Mouse (Mus musculus) heart, postnatal 4 days (tissue): Measurements from ENCODE around the gene Gm17604. TPM values are rescaled to one million over a fixed set of nuclear protein-coding genes. Genes with fewer than 3 reads are reported as not detected.

Experiments
- DNase-seq: peaks from one replicate; pipeline ENCODE4 v3.0.0; 2021
- total RNA-seq, 2 experiments: library from RNA; stranded (reverse); gene quantifications; 2 replicates each; pipeline ENCODE4 v1.2.3; 2021

Gene Gm17604
- not detected for total RNA-seq

DNA sequence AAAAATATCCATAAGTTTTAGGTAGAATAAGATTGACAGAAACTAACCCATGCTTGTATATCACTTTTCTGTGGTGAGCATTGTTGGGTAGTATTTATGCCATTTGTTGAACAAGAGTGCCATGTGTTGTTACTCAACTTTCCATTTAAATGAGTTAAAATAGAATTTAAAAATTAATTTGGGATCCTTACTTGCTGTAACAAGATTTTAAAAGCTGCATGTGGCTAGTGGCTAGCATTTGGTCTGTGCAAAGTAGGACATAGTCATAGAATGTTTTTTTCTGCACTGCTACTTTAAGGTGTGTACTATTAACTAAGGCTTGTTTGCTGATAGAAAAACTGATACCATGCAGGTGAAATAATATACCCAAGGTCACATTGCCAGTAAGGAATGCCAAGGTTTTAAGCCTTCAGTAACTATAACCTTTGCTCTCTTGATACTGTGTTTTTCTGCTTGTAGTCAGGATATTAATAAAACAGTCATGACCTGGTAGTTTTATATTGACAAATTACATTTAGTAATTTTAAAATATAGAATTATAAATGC is at the start of gene Gm17604:
Gene Gm17604, minus strand, starts transcription at position 51 of the 546 bp plus-strand sequence.
- no peak for DNase-seq

DNA sequence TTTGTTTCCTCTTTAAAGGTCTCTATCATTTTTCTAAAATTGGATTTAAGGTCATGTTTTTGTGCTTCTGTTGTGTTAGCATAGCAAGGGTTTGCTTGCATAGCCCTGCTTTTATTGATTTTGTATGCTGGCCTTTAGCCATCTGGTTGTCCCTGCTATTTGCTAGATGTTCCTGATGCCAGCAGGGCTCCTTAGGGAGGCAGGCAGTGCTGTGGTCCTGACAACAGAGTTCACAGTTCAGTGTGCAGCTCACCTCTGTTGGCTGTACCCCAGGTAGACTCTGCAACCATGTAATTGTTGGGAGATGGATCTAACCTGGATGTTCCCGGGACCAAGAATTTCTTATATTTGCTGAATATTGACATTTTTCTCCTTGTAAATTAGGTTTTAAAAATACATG is 45.3 kb upstream of the Gm17604 start:
- no peak for DNase-seq

DNA sequence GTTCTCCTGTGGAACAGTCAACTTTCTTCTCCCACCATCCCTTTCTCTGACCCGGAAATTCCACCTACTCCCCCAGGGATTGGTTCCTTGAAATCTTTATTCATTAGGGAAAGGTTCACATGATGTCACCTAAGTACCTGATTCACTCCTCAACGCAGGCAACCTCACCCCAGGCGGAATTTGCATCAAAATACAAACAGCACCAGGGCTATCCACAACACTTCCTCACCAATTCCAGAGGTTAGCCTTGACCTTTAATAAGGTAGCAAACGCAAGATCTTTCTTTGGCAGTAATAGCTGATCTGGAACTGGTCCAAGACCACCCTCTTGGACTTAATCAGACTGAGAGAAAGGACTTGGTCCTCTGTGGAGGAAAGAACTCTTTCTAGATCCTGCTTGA is 1.5 kb downstream of the Gm17604 start:
- peak; percentile 14 for DNase-seq

DNA sequence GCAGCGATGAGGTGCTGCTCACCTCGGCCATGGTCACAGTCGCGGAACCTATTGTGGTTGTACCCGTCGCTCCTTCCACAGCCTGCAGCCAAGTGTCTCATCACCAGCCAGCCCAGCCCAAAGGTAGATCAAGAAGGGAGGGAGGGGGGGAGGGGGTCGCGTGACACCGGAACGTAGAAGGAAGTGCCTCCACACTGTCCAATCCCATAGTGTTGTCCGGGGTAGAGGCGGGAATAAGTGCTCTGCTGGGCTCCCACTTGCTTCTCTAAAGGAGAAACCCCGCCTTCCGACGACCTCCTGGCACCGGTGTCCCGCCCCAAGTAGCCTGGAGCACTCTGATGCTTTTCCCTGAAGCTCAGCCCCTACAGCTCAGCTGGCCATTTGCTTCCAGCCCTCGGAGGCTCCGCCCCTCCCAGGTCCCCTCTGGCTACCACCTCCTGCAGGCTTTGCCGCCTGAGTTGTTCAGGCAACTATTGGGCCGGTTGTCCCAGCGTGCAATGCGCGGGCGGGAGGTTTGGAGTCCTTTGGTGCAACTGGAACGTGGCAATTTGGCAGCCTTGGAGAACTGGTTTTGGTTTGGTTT is 24.3 kb downstream of the Gm17604 start, which contains the start of the genes Mospd2 and Fancb:
Gene Mospd2, minus strand, starts transcription at position 183 of the 583 bp plus-strand sequence.
Gene Fancb, plus strand, starts transcription at position 400 of the 583 bp plus-strand sequence.
- peak; percentile 86 for DNase-seq

DNA sequence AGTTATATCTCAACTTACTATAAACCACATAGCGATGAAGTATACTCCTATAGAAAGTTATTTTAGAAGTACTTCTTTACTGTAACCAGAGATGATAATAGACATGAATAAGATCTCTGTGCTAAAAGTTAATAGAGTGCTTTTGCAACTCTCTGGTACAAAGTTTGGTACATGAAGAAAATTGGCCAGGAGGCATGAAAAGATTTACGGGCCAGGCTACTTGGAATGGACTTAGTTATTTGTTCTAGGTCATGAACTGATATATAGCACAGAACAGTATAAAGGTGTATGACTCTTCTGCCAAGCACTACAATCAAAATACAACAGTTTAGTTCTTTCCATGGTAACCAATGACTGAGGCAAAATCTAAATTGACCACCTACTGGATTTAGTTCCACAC is 25.8 kb downstream of the Gm17604 start:
- DNase-seq: no peak

DNA sequence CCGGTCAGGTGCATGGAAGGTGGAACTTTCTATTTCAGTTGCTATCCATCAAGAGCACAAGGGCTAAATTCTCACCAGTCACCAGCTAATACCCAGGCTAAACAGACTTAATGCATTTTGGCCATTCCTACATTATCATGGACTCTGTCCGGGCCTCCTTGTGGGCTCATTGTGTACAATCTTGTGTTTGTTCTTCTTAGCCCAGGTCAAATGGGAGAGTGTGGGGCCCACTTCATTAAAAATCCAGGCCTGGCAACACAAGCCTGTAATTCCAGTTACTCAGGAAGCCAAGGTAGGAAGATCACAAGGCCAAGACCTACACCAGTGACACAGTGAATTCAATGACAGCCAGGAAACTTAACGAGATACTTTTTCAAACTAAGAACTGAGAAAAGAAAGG is 33.4 kb downstream of the Gm17604 start:
- DNase-seq: no peak

DNA sequence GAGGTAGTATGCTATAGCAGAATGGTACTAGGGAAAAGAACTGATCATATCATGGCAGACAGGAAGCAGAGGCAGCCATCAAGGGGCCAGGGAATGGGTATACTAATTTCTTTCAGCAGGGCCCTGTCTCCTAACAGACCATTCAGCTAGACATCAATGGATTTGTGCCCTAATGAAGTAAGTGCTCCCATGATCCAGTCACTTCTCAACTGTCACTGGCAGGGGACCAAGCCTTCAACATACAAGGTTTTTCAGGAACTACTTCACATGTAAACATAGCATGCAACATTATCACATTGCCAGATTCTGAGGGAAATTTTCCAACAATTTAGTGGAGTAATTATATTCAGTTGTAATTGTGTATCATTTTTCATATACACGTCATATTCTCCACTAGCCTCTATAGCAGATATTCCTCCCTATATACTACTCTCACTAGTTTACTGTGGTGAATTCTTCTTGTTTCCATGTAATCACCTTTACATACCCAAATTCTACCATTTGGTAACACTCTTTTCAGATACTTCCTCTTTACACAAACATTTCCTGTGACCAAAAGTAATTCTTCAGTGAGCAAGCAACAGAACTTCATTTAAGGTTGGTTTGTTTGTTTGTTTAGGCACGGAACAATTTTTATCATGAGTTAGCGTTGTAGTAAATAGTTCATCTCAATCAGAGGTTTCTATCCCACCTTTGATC is 38.7 kb downstream of the Gm17604 start:
- DNase-seq: no peak

Other genes starting within 250 kb of the Gm17604 start
- gene Mospd2, start 24.5 kb downstream of the Gm17604 start, total RNA-seq: 10 to 100 TPM; 15.0 to 16.6 TPM
- gene Fancb, start 24.2 kb downstream of the Gm17604 start, total RNA-seq: 1 to 10 TPM; 2.1 to 2.5 TPM